Mouse (Mus musculus) CH12.LX (cell line): ENCODE measurements around the gene Gm21983. TPM values are rescaled to one million over a fixed set of nuclear protein-coding genes. Genes with fewer than 3 reads are reported as not detected.

ENCODE experiments used
- DNase-seq: peaks from one replicate; pipeline ENCODE4 v3.0.0-alpha.2; 2013; ENCODE audit errors: extremely low read depth
- H3K27ac ChIP-seq: 2 replicates; pipeline ENCODE4 v1.5.1; 2012; ENCODE audit warnings: low read depth, mild to moderate bottlenecking, control low read depth, moderate library complexity; ENCODE audit not compliant: insufficient read depth
- H3K27me3 ChIP-seq: replicated peaks from 2 replicates; pipeline ENCODE3; 2012; ENCODE audit warnings: inconsistent platforms
- H3K36me3 ChIP-seq, 2 experiments: replicated peaks in 1 of 2; 2 replicates each; pipeline versions ENCODE3 to v1.6.1; 2012; ENCODE audit warnings: inconsistent platforms in 1 of 2, low read length in 1 of 2, mild to moderate bottlenecking in 1 of 2, mixed read lengths in 1 of 2, moderate library complexity in 1 of 2; ENCODE audit not compliant: control insufficient read depth in 1 of 2, insufficient read depth in 1 of 2
- H3K4me1 ChIP-seq, 2 experiments: 2 replicates each; pipeline ENCODE4 v1.6.1; 2012; ENCODE audit warnings: inconsistent platforms in 1 of 2, moderate library complexity in 1 of 2; ENCODE audit not compliant: insufficient read depth in 2 of 2, control insufficient read depth in 1 of 2
- H3K4me2 ChIP-seq: 2 replicates; pipeline ENCODE4 v1.6.1; 2012; ENCODE audit warnings: low read depth, mild to moderate bottlenecking, control low read depth; ENCODE audit not compliant: poor library complexity, insufficient read depth, severe bottlenecking
- H3K4me3 ChIP-seq, 3 experiments: fragments of 150-350 bp in 1 of 3; sonication (generic) in 1 of 3; replicated peaks in 1 of 3; 2 replicates each; pipeline versions ENCODE3 to v1.5.1; 2011 to 2012; ENCODE audit warnings: low read depth in 2 of 3, low read length in 2 of 3, mild to moderate bottlenecking in 2 of 3, moderate library complexity in 2 of 3, control low read depth in 1 of 3, improper control_type of control experiment in 1 of 3, inconsistent platforms in 1 of 3, mixed read lengths in 1 of 3; ENCODE audit not compliant: poor library complexity in 1 of 3
- H3K79me2 ChIP-seq: replicated peaks from 2 replicates; pipeline ENCODE4 v1.6.1; 2012; ENCODE audit warnings: mild to moderate bottlenecking, moderate library complexity; ENCODE audit not compliant: control insufficient read depth, poor library complexity, insufficient read depth, severe bottlenecking; ENCODE audit errors: extremely low read depth
- H3K9ac ChIP-seq: 2 replicates; pipeline ENCODE4 v1.6.1; 2012; ENCODE audit warnings: low read depth, mild to moderate bottlenecking, control low read depth, moderate library complexity; ENCODE audit not compliant: insufficient read depth
- H3K9me3 ChIP-seq: replicated peaks from 2 replicates; pipeline ENCODE3; 2012; ENCODE audit warnings: low read length, inconsistent platforms, mixed read lengths
- BHLHE40 ChIP-seq: IDR thresholded peaks from 2 replicates; pipeline ENCODE4 v1.6.1; 2011; ENCODE audit warnings: mild to moderate bottlenecking, low read depth, low read length, improper control_type of control experiment
- CHD1 ChIP-seq: IDR thresholded peaks from 2 replicates; pipeline ENCODE4 v1.6.1; 2012; ENCODE audit warnings: low read depth, low read length, improper control_type of control experiment, inconsistent platforms
- CHD2 ChIP-seq: IDR thresholded peaks from 2 replicates; pipeline ENCODE4 v1.6.1; 2011; ENCODE audit warnings: low read length, improper control_type of control experiment
- CTCF ChIP-seq, 2 experiments: IDR thresholded peaks in 1 of 2; conservative IDR thresholded peaks in 1 of 2; 2 replicates each; pipeline ENCODE4 v1.5.1; 2011 to 2012; ENCODE audit warnings: low read depth in 2 of 2, low read length in 2 of 2, improper control_type of control experiment in 1 of 2, inconsistent platforms in 1 of 2, mild to moderate bottlenecking in 1 of 2, moderate library complexity in 1 of 2
- E2F4 ChIP-seq: IDR thresholded peaks from 2 replicates; pipeline ENCODE4 v1.6.1; 2011; ENCODE audit warnings: low read depth, low read length, improper control_type of control experiment; ENCODE audit not compliant: insufficient replicate concordance
- ELF1 ChIP-seq: IDR thresholded peaks from 2 replicates; pipeline ENCODE4 v1.6.1; 2014; ENCODE audit warnings: low read depth, mild to moderate bottlenecking, inconsistent platforms, low read length, improper control_type of control experiment
- EP300 ChIP-seq: IDR thresholded peaks from 2 replicates; pipeline ENCODE4 v1.6.1; 2011; ENCODE audit warnings: low read length, improper control_type of control experiment
- ETS1 ChIP-seq: conservative IDR thresholded peaks from 2 replicates; pipeline ENCODE4 v1.6.1; 2012; ENCODE audit warnings: low read depth, mild to moderate bottlenecking, inconsistent platforms, low read length, improper control_type of control experiment, moderate library complexity
- GABPA ChIP-seq: IDR thresholded peaks from 2 replicates; pipeline ENCODE4 v1.6.1; 2012; ENCODE audit warnings: low read depth, low read length, improper control_type of control experiment, inconsistent platforms; ENCODE audit not compliant: insufficient replicate concordance
- HCFC1 ChIP-seq: IDR thresholded peaks from 2 replicates; pipeline ENCODE4 v1.6.1; 2012; ENCODE audit warnings: low read depth, mild to moderate bottlenecking, inconsistent platforms, low read length, improper control_type of control experiment
- IRF4 ChIP-seq: IDR thresholded peaks from 2 replicates; pipeline ENCODE4 v1.6.1; 2014; ENCODE audit warnings: low read depth, mild to moderate bottlenecking, inconsistent platforms, low read length, improper control_type of control experiment
- JUN ChIP-seq: IDR thresholded peaks from 2 replicates; pipeline ENCODE4 v1.6.1; 2011; ENCODE audit warnings: low read depth, mild to moderate bottlenecking, low read length, improper control_type of control experiment, moderate library complexity; ENCODE audit not compliant: insufficient read depth
- JUND ChIP-seq: conservative IDR thresholded peaks from 2 replicates; pipeline ENCODE4 v1.6.1; 2011; ENCODE audit warnings: low read depth, low read length, improper control_type of control experiment
- KAT2A ChIP-seq: IDR thresholded peaks from 2 replicates; pipeline ENCODE4 v1.6.1; 2012; ENCODE audit warnings: low read length, improper control_type of control experiment, inconsistent platforms; ENCODE audit not compliant: insufficient replicate concordance
- MAFK ChIP-seq: IDR thresholded peaks from 2 replicates; pipeline ENCODE4 v1.6.1; 2011; ENCODE audit warnings: low read length, improper control_type of control experiment; ENCODE audit not compliant: insufficient replicate concordance
- MAX ChIP-seq: IDR thresholded peaks from 2 replicates; pipeline ENCODE4 v1.6.1; 2011; ENCODE audit warnings: low read length, improper control_type of control experiment
- MAZ ChIP-seq: IDR thresholded peaks from 2 replicates; pipeline ENCODE4 v1.6.1; 2012; ENCODE audit warnings: low read depth, mild to moderate bottlenecking, inconsistent platforms, low read length, improper control_type of control experiment, moderate library complexity
- MEF2A ChIP-seq: IDR thresholded peaks from 2 replicates; pipeline ENCODE4 v1.6.1; 2014; ENCODE audit warnings: low read depth, mild to moderate bottlenecking, inconsistent platforms, low read length, improper control_type of control experiment, borderline replicate concordance
- MXI1 ChIP-seq: IDR thresholded peaks from 2 replicates; pipeline ENCODE4 v1.6.1; 2011; ENCODE audit warnings: mild to moderate bottlenecking, low read depth, low read length, improper control_type of control experiment
- MYC ChIP-seq: IDR thresholded peaks from 2 replicates; pipeline ENCODE4 v1.6.1; 2011; ENCODE audit warnings: low read depth, mild to moderate bottlenecking, improper control_type of control experiment, low read length
- NELFE ChIP-seq: IDR thresholded peaks from 2 replicates; pipeline ENCODE4 v1.6.1; 2011; ENCODE audit warnings: low read depth, low read length, improper control_type of control experiment
- NRF1 ChIP-seq: IDR thresholded peaks from 2 replicates; pipeline ENCODE4 v1.6.1; 2014; ENCODE audit warnings: low read depth, mild to moderate bottlenecking, inconsistent platforms, low read length, improper control_type of control experiment, moderate library complexity
- PAX5 ChIP-seq: IDR thresholded peaks from 2 replicates; pipeline ENCODE4 v1.6.1; 2012; ENCODE audit warnings: low read length, inconsistent platforms, mixed read lengths
- POLR2A ChIP-seq: IDR thresholded peaks from 2 replicates; pipeline ENCODE4 v1.6.1; 2011; ENCODE audit warnings: low read depth, mild to moderate bottlenecking, improper control_type of control experiment, low read length
- POLR2AphosphoS2 ChIP-seq: IDR thresholded peaks from 2 replicates; pipeline ENCODE4 v1.6.1; 2011; ENCODE audit warnings: low read depth, low read length, improper control_type of control experiment
- RAD21 ChIP-seq: IDR thresholded peaks from 2 replicates; pipeline ENCODE4 v1.6.1; 2011; ENCODE audit warnings: low read depth, mild to moderate bottlenecking, low read length, improper control_type of control experiment, moderate library complexity
- RCOR1 ChIP-seq: conservative IDR thresholded peaks from 2 replicates; pipeline ENCODE4 v1.6.1; 2012; ENCODE audit warnings: low read depth, mild to moderate bottlenecking, inconsistent platforms, low read length, improper control_type of control experiment
- SIN3A ChIP-seq: IDR thresholded peaks from 2 replicates; pipeline ENCODE4 v1.6.1; 2012; ENCODE audit warnings: low read length, improper control_type of control experiment, inconsistent platforms
- SMC3 ChIP-seq: IDR thresholded peaks from 2 replicates; pipeline ENCODE4 v1.6.1; 2011; ENCODE audit warnings: low read depth, low read length, improper control_type of control experiment
- TBP ChIP-seq: conservative IDR thresholded peaks from 2 replicates; pipeline ENCODE4 v1.6.1; 2011; ENCODE audit warnings: low read depth, low read length, improper control_type of control experiment
- TCF12 ChIP-seq: IDR thresholded peaks from 2 replicates; pipeline ENCODE4 v1.6.1; 2014; ENCODE audit warnings: low read depth, mild to moderate bottlenecking, inconsistent platforms, low read length, improper control_type of control experiment
- UBTF ChIP-seq: IDR thresholded peaks from 2 replicates; pipeline ENCODE4 v1.6.1; 2012; ENCODE audit warnings: low read depth, mild to moderate bottlenecking, inconsistent platforms, low read length, improper control_type of control experiment, moderate library complexity
- USF1 ChIP-seq: IDR thresholded peaks from 2 replicates; pipeline ENCODE4 v1.6.1; 2014; ENCODE audit warnings: low read depth, mild to moderate bottlenecking, inconsistent platforms, low read length, improper control_type of control experiment
- USF2 ChIP-seq: conservative IDR thresholded peaks from 2 replicates; pipeline ENCODE4 v1.6.1; 2011; ENCODE audit warnings: low read depth, low read length, improper control_type of control experiment
- ZC3H11A ChIP-seq: IDR thresholded peaks from 2 replicates; pipeline ENCODE4 v1.6.1; 2012; ENCODE audit warnings: low read depth, mild to moderate bottlenecking, inconsistent platforms, low read length, improper control_type of control experiment
- ZKSCAN1 ChIP-seq: IDR thresholded peaks from 2 replicates; pipeline ENCODE4 v1.6.1; 2012; ENCODE audit warnings: low read depth, inconsistent platforms, low read length, improper control_type of control experiment, borderline replicate concordance
- ZMIZ1 ChIP-seq: IDR thresholded peaks from 2 replicates; pipeline ENCODE4 v1.6.1; 2012; ENCODE audit warnings: low read depth, mild to moderate bottlenecking, inconsistent platforms, low read length, improper control_type of control experiment
- ZNF384 ChIP-seq: IDR thresholded peaks from 2 replicates; pipeline ENCODE4 v1.6.1; 2012; ENCODE audit warnings: low read depth, low read length, improper control_type of control experiment, inconsistent platforms
- dilution Hi-C: fragments of 300-500 bp; cut with MboI; formaldehyde crosslinking; loops from 2 replicates; pipeline ENCODE4 v1.14.3; 2020; ENCODE audit warnings: low sequenced_read_pairs; ENCODE audit not compliant: extremely low pct_unique_long_range_greater_than_20kb, extremely low pct_ligation_motif_present
- in situ Hi-C: fragments of 300-500 bp; cut with MboI; formaldehyde crosslinking; loops from 3 replicates; pipeline ENCODE4 v1.14.3; 2019; ENCODE audit warnings: low sequenced_read_pairs, low pct_ligation_motif_present, low pct_unique_long_range_greater_than_20kb, mixed read lengths
- polyA plus RNA-seq: library from polyadenylated mRNA; unstranded; fragments of >175 nt; gene quantifications from 2 replicates; pipeline ENCODE4 v1.2.1, GENCODE M21; 2012; ENCODE audit warnings: low read depth; ENCODE audit not compliant: insufficient read length
- total RNA-seq, 2 experiments: library from RNA; depleted of rRNA; stranded (reverse); fragments of 300-350 nt in 1 of 2; fragments of >200 nt in 1 of 2; gene quantifications; 2 replicates each; pipeline ENCODE4 v1.2.3; 2012 to 2014

The Gm21983 gene
- total and polyA plus RNA-seq, 3 experiments, result 0.13 to 0.81 TPM; not detected in 1

- Histone ChIP-seq H3K4me3 (peak overlapping the region in 2 of 3 experiments; percentile 12 to 92), H3K27me3 (no peaks in the 10 kb centered on the region), H3K4me2 (peak overlapping the region; percentile 77), H3K27ac (peak overlapping the region; percentile 47; the same call in 1 of the 2 replicates), H3K79me2 (peaks cover 48% of the 10 kb centered on the region), H3K9ac (no peak overlapping the region; the same call in 1 of the 2 replicates), H3K4me1 (peaks cover 27 to 64% of the 10 kb centered on the region in 2 experiments), H3K36me3 (peaks cover 43 to 77% of the 10 kb centered on the region in 2 experiments), H3K9me3 (no peaks in the 10 kb centered on the region)
- in situ Hi-C loops, result loop anchor here (5.0 kb wide), 1 partner anchor 66 kb away; the partner anchor contains the start of gene Itpkc
- TF ChIP-seq SMC3 (no peak), MAX (peak; percentile 67), NRF1 (no peak), EP300 (peak; percentile 48; the same call in 1 of the 2 replicates), POLR2AphosphoS2 (no peak), MAZ (no peak), PAX5 (no peak), USF1 (no peak), GABPA (no peak), HCFC1 (no peak), BHLHE40 (peak; percentile 55), SIN3A (no peak; the same call in 1 of the 2 replicates), MEF2A (0 out of 2 replicates have a peak, but pooled peaks have one; percentile 26), E2F4 (no peak), MYC (0 out of 2 replicates have a peak, but pooled peaks have one; percentile 59), NELFE (no peak), JUND (peak; percentile 77), USF2 (no peak), ETS1 (peak; percentile 80), ELF1 (no peak), ZC3H11A (no peak), KAT2A (no peak), TBP (no peak), JUN (peak; percentile 38; the same call in 1 of the 2 replicates), ZKSCAN1 (no peak), ZMIZ1 (0 out of 2 replicates have a peak, but pooled peaks have one; percentile 35), RAD21 (no peak), POLR2A (no peak), CTCF (conservative IDR thresholded peaks at IDR 0.05 in 1 of 2, IDR thresholded peaks at IDR 0.05 in 1 of 2; ENCODE audit: low read depth in 2 of 2, low read length in 2 of 2) (no peak), CHD2 (no peak), ZNF384 (no peak), IRF4 (no peak), MAFK (no peak), CHD1 (no peak), RCOR1 (no peak), UBTF (no peak), TCF12 (no peak), MXI1 (peak; percentile 61; the same call in 1 of the 2 replicates)
- dilution Hi-C loops, result no loop called here
- peak; percentile 85 for DNase-seq
Measured at GRCm38 (mm10) chr7:27161744-27162143, 19.1 kb downstream of the Gm21983 start.
